Mouse (Mus musculus): ENCODE measurements around the gene Slc17a3.

The Slc17a3 gene

GRCm38 (mm10) chr13:23839308-23839707 is at the start of gene Slc17a3:
TSS of gene Slc17a3 (plus strand) at chr13:23839434.
- ATAC-seq (ENCODE audit: low TSS enrichment), result no peak

- peak; percentile 95 for ATAC-seq (ENCODE audit: low TSS enrichment)
Observed at GRCm38 (mm10) chr13:23792520-23792919, 46.7 kb upstream of the Slc17a3 start.

- no peak for ATAC-seq (ENCODE audit: low TSS enrichment)
Observed at GRCm38 (mm10) chr13:23799405-23799804, 39.8 kb upstream of the Slc17a3 start.

- no peak for ATAC-seq (ENCODE audit: low TSS enrichment)
Observed at GRCm38 (mm10) chr13:23804532-23804931, 34.7 kb upstream of the Slc17a3 start.

GRCm38 (mm10) chr13:23806422-23807052 is 32.7 kb upstream of the Slc17a3 start, which contains the start of gene Slc17a2:
TSS of gene Slc17a2 (plus strand) at chr13:23806993.
- ATAC-seq (ENCODE audit: low TSS enrichment), result no peak

GRCm38 (mm10) chr13:23816148-23816547 is 23.1 kb upstream of the Slc17a3 start:
- ATAC-seq (ENCODE audit: low TSS enrichment), result no peak

GRCm38 (mm10) chr13:23820179-23820940 is 18.9 kb upstream of the Slc17a3 start:
- no peak for ATAC-seq (ENCODE audit: low TSS enrichment)

- no peak for ATAC-seq (ENCODE audit: low TSS enrichment)
Observed at GRCm38 (mm10) chr13:23822213-23822612, 17.0 kb upstream of the Slc17a3 start.

GRCm38 (mm10) chr13:23826606-23827005 is 12.6 kb upstream of the Slc17a3 start:
- ATAC-seq (ENCODE audit: low TSS enrichment), result no peak

- ATAC-seq (ENCODE audit: low TSS enrichment), result peak; percentile 83
Observed at GRCm38 (mm10) chr13:23833053-23833452, 6.2 kb upstream of the Slc17a3 start.

GRCm38 (mm10) chr13:23834836-23835235 is 4.4 kb upstream of the Slc17a3 start:
- ATAC-seq (ENCODE audit: low TSS enrichment), result no peak

- no peak for ATAC-seq (ENCODE audit: low TSS enrichment)
Observed at GRCm38 (mm10) chr13:23836630-23837029, 2.6 kb upstream of the Slc17a3 start.

- no peak for ATAC-seq (ENCODE audit: low TSS enrichment)
Observed at GRCm38 (mm10) chr13:23845851-23846250, 6.6 kb downstream of the Slc17a3 start.

GRCm38 (mm10) chr13:23849299-23849698 is 10.1 kb downstream of the Slc17a3 start:
- peak; percentile 97 for ATAC-seq (ENCODE audit: low TSS enrichment)

GRCm38 (mm10) chr13:23856401-23856800 is 17.2 kb downstream of the Slc17a3 start:
- peak; percentile 95 for ATAC-seq (ENCODE audit: low TSS enrichment)

GRCm38 (mm10) chr13:23861815-23862214 is 22.6 kb downstream of the Slc17a3 start:
- no peak for ATAC-seq (ENCODE audit: low TSS enrichment)

- ATAC-seq (ENCODE audit: low TSS enrichment), result no peak
Observed at GRCm38 (mm10) chr13:23864711-23865110, 25.5 kb downstream of the Slc17a3 start.

GRCm38 (mm10) chr13:23866086-23866710 is 27.0 kb downstream of the Slc17a3 start:
- ATAC-seq (ENCODE audit: low TSS enrichment), result no peak

- no peak for ATAC-seq (ENCODE audit: low TSS enrichment)
Observed at GRCm38 (mm10) chr13:23867000-23867399, 27.8 kb downstream of the Slc17a3 start.

GRCm38 (mm10) chr13:23867405-23867804 is 28.2 kb downstream of the Slc17a3 start, which contains the start of gene Slc17a1:
TSS of gene Slc17a1 (plus strand) at chr13:23867750.
- ATAC-seq (ENCODE audit: low TSS enrichment), result no peak

GRCm38 (mm10) chr13:23868790-23869533 is 29.7 kb downstream of the Slc17a3 start:
- ATAC-seq (ENCODE audit: low TSS enrichment), result no peak

GRCm38 (mm10) chr13:23869996-23870395 is 30.8 kb downstream of the Slc17a3 start:
- no peak for ATAC-seq (ENCODE audit: low TSS enrichment)

Data from frontal cortex, adult (tissue).